In genomic region chr1:133130638-133131560, GRCm38 (mm10) we compare ENCODE assay signal across 8 mouse cellular contexts. TPM values are rescaled to one million over a fixed set of nuclear protein-coding genes. Genes with fewer than 3 reads are reported as not detected.
A peak's percentile ranks its signal among the peaks of the same experiment; 100 is the strongest.
DNase-seq lines count a peak whose midpoint lies in the region; ATAC-seq and TF ChIP-seq lines count a peak whose summit lies in the region.

Gene Ppp1r15b, plus strand, starts transcription at chr1:133131143.

- H3K27me3 ChIP-seq in embryonic facial prominence, embryonic 13.5 days: no peaks in the 10 kb centered on the region
- H3K27me3 ChIP-seq in kidney, adult 2 months (replicated peaks; ENCODE audit: control insufficient read depth, insufficient read depth, low read length): no peaks in the 10 kb centered on the region
- H3K27me3 ChIP-seq in limb, embryonic 12.5 days: no peaks in the 10 kb centered on the region
- H3K27me3 ChIP-seq in midbrain, embryonic 15.5 days (replicated peaks): no peaks in the 10 kb centered on the region
- no peaks in the 10 kb centered on the region for H3K27me3 ChIP-seq in spleen, adult 2 months (ENCODE audit: control insufficient read depth, insufficient read depth, low read length)

- H3K4me3 ChIP-seq in embryonic facial prominence, embryonic 13.5 days: peak within 1 kb of the TSS; percentile 98
- peak within 1 kb of the TSS; percentile 87 for H3K4me3 ChIP-seq in kidney, adult 2 months (ENCODE audit: insufficient read depth, low read depth, low read length)
- peak within 1 kb of the TSS; percentile 95 for H3K4me3 ChIP-seq in limb, embryonic 12.5 days (replicated peaks)
- peak within 1 kb of the TSS; percentile 79 for H3K4me3 ChIP-seq in midbrain, embryonic 15.5 days
- peak within 1 kb of the TSS; percentile 93 for H3K4me3 ChIP-seq in spleen, adult 2 months (ENCODE audit: extremely low read depth, insufficient read depth, insufficient read length)

- WGBS in embryonic facial prominence, embryonic 13.5 days: 1% methylated on average over 72 of the region's 72 CpGs
- whole genome bisulfite sequencing in kidney, adult 2 months: under 1% methylated on average over 72 of the region's 72 CpGs
- WGBS in limb, embryonic 12.5 days: 1% methylated on average over 72 of the region's 72 CpGs
- WGBS in midbrain, embryonic 15.5 days: 1% methylated on average over 69 of the region's 72 CpGs
- 1% methylated on average over 72 of the region's 72 CpGs for WGBS in spleen, adult 2 months

- no peak for TF ChIP-seq CTCF in kidney, adult 2 months (conservative IDR thresholded peaks at IDR 0.05; ENCODE audit: insufficient read depth, insufficient read length, low read depth, low read length)
- no peak for TF ChIP-seq CTCF in spleen, adult 2 months (IDR thresholded peaks at IDR 0.05; ENCODE audit: extremely low read depth, insufficient read depth, insufficient read length, insufficient replicate concordance)

- peaks cover 2% of the 10 kb centered on the region; the same call in 1 of the 2 replicates for H3K36me3 ChIP-seq in embryonic facial prominence, embryonic 13.5 days
- H3K36me3 ChIP-seq in kidney, adult 2 months (ENCODE audit: control insufficient read depth, insufficient read depth, low read length): no peaks in the 10 kb centered on the region; the same call in 1 of the 2 replicates
- peaks cover 9% of the 10 kb centered on the region; the same call in 1 of the 2 replicates for H3K36me3 ChIP-seq in limb, embryonic 12.5 days
- H3K36me3 ChIP-seq in midbrain, embryonic 15.5 days (replicated peaks): no peaks in the 10 kb centered on the region
- peaks cover 9% of the 10 kb centered on the region for H3K36me3 ChIP-seq in spleen, adult 2 months (ENCODE audit: control insufficient read depth, insufficient read depth, low read length)

- no peaks in the 10 kb centered on the region for H3K9me3 ChIP-seq in embryonic facial prominence, embryonic 13.5 days
- H3K9me3 ChIP-seq in limb, embryonic 12.5 days: no peaks in the 10 kb centered on the region
- no peaks in the 10 kb centered on the region for H3K9me3 ChIP-seq in midbrain, embryonic 15.5 days

- peak; percentile 99 for DNase-seq in 3134 (ENCODE audit: extremely low read depth, insufficient read length, low spot score)
- DNase-seq in adrenal gland, postnatal 36 days: peak; percentile 99 to 100
- peak; percentile 98 to 100 for DNase-seq in heart, adult 18-20 months
- peak; percentile 100 for DNase-seq in kidney, adult 2 months
- DNase-seq in spleen, adult 2 months (ENCODE audit: low read depth in 1 of 2, low spot score in 2 of 2): peak; percentile 96 to 99

- peak within 1 kb of the TSS; percentile 98 for H3K27ac ChIP-seq in embryonic facial prominence, embryonic 13.5 days
- H3K27ac ChIP-seq in kidney, adult 2 months (ENCODE audit: insufficient read depth, low read depth, low read length): peak within 1 kb of the TSS; percentile 97
- H3K27ac ChIP-seq in limb, embryonic 12.5 days: peak within 1 kb of the TSS; percentile 98
- H3K27ac ChIP-seq in midbrain, embryonic 15.5 days: peak within 1 kb of the TSS; percentile 96
- H3K27ac ChIP-seq in spleen, adult 2 months (ENCODE audit: insufficient read depth, low read length): peak within 1 kb of the TSS; percentile 99

- peak; percentile 97 for TF ChIP-seq POLR2A in kidney, adult 2 months (IDR thresholded peaks at IDR 0.05; ENCODE audit: low read depth, low read length)
- TF ChIP-seq POLR2A in spleen, adult 2 months (IDR thresholded peaks at IDR 0.05; ENCODE audit: low read depth, low read length): peak; percentile 73

- peak within 1 kb of the TSS; percentile 99 for H3K4me2 ChIP-seq in embryonic facial prominence, embryonic 13.5 days
- peak within 1 kb of the TSS; percentile 100 for H3K4me2 ChIP-seq in limb, embryonic 12.5 days
- peak within 1 kb of the TSS; percentile 95 for H3K4me2 ChIP-seq in midbrain, embryonic 15.5 days

- peak; percentile 99 for ATAC-seq in embryonic facial prominence, embryonic 13.5 days (ENCODE audit: insufficient number of reproducible peaks, insufficient read depth, low FRiP score, low TSS enrichment, low read depth)
- peak; percentile 99 for ATAC-seq in limb, embryonic 12.5 days (ENCODE audit: insufficient number of reproducible peaks, insufficient read depth, low FRiP score, low TSS enrichment, low read depth)
- ATAC-seq in midbrain, embryonic 15.5 days (replicated peaks): peak; percentile 99

- peak within 1 kb of the TSS; percentile 98 for H3K9ac ChIP-seq in embryonic facial prominence, embryonic 13.5 days
- H3K9ac ChIP-seq in limb, embryonic 12.5 days (replicated peaks): peak within 1 kb of the TSS; percentile 95
- peak within 1 kb of the TSS; percentile 89 for H3K9ac ChIP-seq in midbrain, embryonic 15.5 days

- peaks cover 40% of the 10 kb centered on the region for H3K4me1 ChIP-seq in embryonic facial prominence, embryonic 13.5 days
- H3K4me1 ChIP-seq in kidney, adult 2 months (ENCODE audit: control insufficient read depth, insufficient read depth, low read length): peaks cover 8% of the 10 kb centered on the region; the same call in 1 of the 2 replicates
- H3K4me1 ChIP-seq in limb, embryonic 12.5 days (replicated peaks): peaks cover 47% of the 10 kb centered on the region
- H3K4me1 ChIP-seq in midbrain, embryonic 15.5 days: peaks cover 42% of the 10 kb centered on the region
- no peaks in the 10 kb centered on the region for H3K4me1 ChIP-seq in spleen, adult 2 months (ENCODE audit: control insufficient read depth, insufficient read depth, insufficient read length)

RNA-seq across cellular contexts. Expression of gene Ppp1r15b, which starts in this region (rescaled TPM):
- total RNA-seq in adrenal gland, postnatal 36 days (2021): 10 to 100 TPM; 92.4 to 97.3 TPM
- polyA plus RNA-seq in embryonic facial prominence, embryonic 13.5 days (2015; fragmentation: Nextera tagmentation; extraction: Ambion mirVana): 32.0 and 35.2 TPM in 2 replicates
- 10 to 100 TPM; 21.6 to 23.1 TPM for total RNA-seq in heart, adult 18-20 months (2021)
- 22.2 and 23.9 TPM in 2 replicates for polyA plus RNA-seq in kidney, adult 2 months (2012; rRNA removed)
- polyA plus RNA-seq in limb, embryonic 12.5 days (2016; fragmentation: Nextera tagmentation; extraction: Ambion mirVana): 41.9 and 46.9 TPM in 2 replicates
- 29.2 and 30.1 TPM in 2 replicates for polyA plus RNA-seq in midbrain, embryonic 15.5 days (2015; fragmentation: Nextera tagmentation; extraction: Ambion mirVana)
- polyA plus RNA-seq in spleen, adult 2 months (2012; rRNA removed): 19.7 and 26.6 TPM in 2 replicates

Comparison
In these comparisons a context has a peak if more than half of its experiments do, and no peak if none do; other contexts are left out.
1. Peak in every context shown above with its lines: DNase-seq, ATAC-seq, H3K4me3 ChIP-seq and H3K27ac ChIP-seq.